Mouse (Mus musculus) CH12.LX (cell line): ENCODE measurements at regions not wholly inside any gene's neighbourhood (a gene's known extent, or its start where the extent isn't known, plus 50 kb on each side); places are given as distances from the start of the nearest gene placed in this dataset.

ENCODE experiments used
- DNase-seq: peaks from one replicate; pipeline ENCODE4 v3.0.0-alpha.2; 2013; ENCODE audit errors: extremely low read depth
- H3K27ac ChIP-seq: 2 replicates; pipeline ENCODE4 v1.5.1; 2012; ENCODE audit warnings: low read depth, mild to moderate bottlenecking, control low read depth, moderate library complexity; ENCODE audit not compliant: insufficient read depth
- H3K27me3 ChIP-seq: replicated peaks from 2 replicates; pipeline ENCODE3; 2012; ENCODE audit warnings: inconsistent platforms
- H3K36me3 ChIP-seq, 2 experiments: replicated peaks in 1 of 2; 2 replicates each; pipeline versions ENCODE3 to v1.6.1; 2012; ENCODE audit warnings: inconsistent platforms in 1 of 2, low read length in 1 of 2, mild to moderate bottlenecking in 1 of 2, mixed read lengths in 1 of 2, moderate library complexity in 1 of 2; ENCODE audit not compliant: control insufficient read depth in 1 of 2, insufficient read depth in 1 of 2
- H3K4me1 ChIP-seq, 2 experiments: 2 replicates each; pipeline ENCODE4 v1.6.1; 2012; ENCODE audit warnings: inconsistent platforms in 1 of 2, moderate library complexity in 1 of 2; ENCODE audit not compliant: insufficient read depth in 2 of 2, control insufficient read depth in 1 of 2
- H3K4me2 ChIP-seq: 2 replicates; pipeline ENCODE4 v1.6.1; 2012; ENCODE audit warnings: low read depth, mild to moderate bottlenecking, control low read depth; ENCODE audit not compliant: poor library complexity, insufficient read depth, severe bottlenecking
- H3K4me3 ChIP-seq, 3 experiments: fragments of 150-350 bp in 1 of 3; sonication (generic) in 1 of 3; replicated peaks in 1 of 3; 2 replicates each; pipeline versions ENCODE3 to v1.5.1; 2011 to 2012; ENCODE audit warnings: low read depth in 2 of 3, low read length in 2 of 3, mild to moderate bottlenecking in 2 of 3, moderate library complexity in 2 of 3, control low read depth in 1 of 3, improper control_type of control experiment in 1 of 3, inconsistent platforms in 1 of 3, mixed read lengths in 1 of 3; ENCODE audit not compliant: poor library complexity in 1 of 3
- H3K79me2 ChIP-seq: replicated peaks from 2 replicates; pipeline ENCODE4 v1.6.1; 2012; ENCODE audit warnings: mild to moderate bottlenecking, moderate library complexity; ENCODE audit not compliant: control insufficient read depth, poor library complexity, insufficient read depth, severe bottlenecking; ENCODE audit errors: extremely low read depth
- H3K9ac ChIP-seq: 2 replicates; pipeline ENCODE4 v1.6.1; 2012; ENCODE audit warnings: low read depth, mild to moderate bottlenecking, control low read depth, moderate library complexity; ENCODE audit not compliant: insufficient read depth
- H3K9me3 ChIP-seq: replicated peaks from 2 replicates; pipeline ENCODE3; 2012; ENCODE audit warnings: low read length, inconsistent platforms, mixed read lengths
- CHD1 ChIP-seq: IDR thresholded peaks from 2 replicates; pipeline ENCODE4 v1.6.1; 2012; ENCODE audit warnings: low read depth, low read length, improper control_type of control experiment, inconsistent platforms
- ELF1 ChIP-seq: IDR thresholded peaks from 2 replicates; pipeline ENCODE4 v1.6.1; 2014; ENCODE audit warnings: low read depth, mild to moderate bottlenecking, inconsistent platforms, low read length, improper control_type of control experiment
- GABPA ChIP-seq: IDR thresholded peaks from 2 replicates; pipeline ENCODE4 v1.6.1; 2012; ENCODE audit warnings: low read depth, low read length, improper control_type of control experiment, inconsistent platforms; ENCODE audit not compliant: insufficient replicate concordance
- JUN ChIP-seq: IDR thresholded peaks from 2 replicates; pipeline ENCODE4 v1.6.1; 2011; ENCODE audit warnings: low read depth, mild to moderate bottlenecking, low read length, improper control_type of control experiment, moderate library complexity; ENCODE audit not compliant: insufficient read depth
- JUND ChIP-seq: conservative IDR thresholded peaks from 2 replicates; pipeline ENCODE4 v1.6.1; 2011; ENCODE audit warnings: low read depth, low read length, improper control_type of control experiment
- KAT2A ChIP-seq: IDR thresholded peaks from 2 replicates; pipeline ENCODE4 v1.6.1; 2012; ENCODE audit warnings: low read length, improper control_type of control experiment, inconsistent platforms; ENCODE audit not compliant: insufficient replicate concordance
- NELFE ChIP-seq: IDR thresholded peaks from 2 replicates; pipeline ENCODE4 v1.6.1; 2011; ENCODE audit warnings: low read depth, low read length, improper control_type of control experiment
- NRF1 ChIP-seq: IDR thresholded peaks from 2 replicates; pipeline ENCODE4 v1.6.1; 2014; ENCODE audit warnings: low read depth, mild to moderate bottlenecking, inconsistent platforms, low read length, improper control_type of control experiment, moderate library complexity
- PAX5 ChIP-seq: IDR thresholded peaks from 2 replicates; pipeline ENCODE4 v1.6.1; 2012; ENCODE audit warnings: low read length, inconsistent platforms, mixed read lengths
- POLR2AphosphoS2 ChIP-seq: IDR thresholded peaks from 2 replicates; pipeline ENCODE4 v1.6.1; 2011; ENCODE audit warnings: low read depth, low read length, improper control_type of control experiment
- SIN3A ChIP-seq: IDR thresholded peaks from 2 replicates; pipeline ENCODE4 v1.6.1; 2012; ENCODE audit warnings: low read length, improper control_type of control experiment, inconsistent platforms
- ZC3H11A ChIP-seq: IDR thresholded peaks from 2 replicates; pipeline ENCODE4 v1.6.1; 2012; ENCODE audit warnings: low read depth, mild to moderate bottlenecking, inconsistent platforms, low read length, improper control_type of control experiment
- ZMIZ1 ChIP-seq: IDR thresholded peaks from 2 replicates; pipeline ENCODE4 v1.6.1; 2012; ENCODE audit warnings: low read depth, mild to moderate bottlenecking, inconsistent platforms, low read length, improper control_type of control experiment
- dilution Hi-C: fragments of 300-500 bp; cut with MboI; formaldehyde crosslinking; loops from 2 replicates; pipeline ENCODE4 v1.14.3; 2020; ENCODE audit warnings: low sequenced_read_pairs; ENCODE audit not compliant: extremely low pct_unique_long_range_greater_than_20kb, extremely low pct_ligation_motif_present
- in situ Hi-C: fragments of 300-500 bp; cut with MboI; formaldehyde crosslinking; loops from 3 replicates; pipeline ENCODE4 v1.14.3; 2019; ENCODE audit warnings: low sequenced_read_pairs, low pct_ligation_motif_present, low pct_unique_long_range_greater_than_20kb, mixed read lengths

- Histone ChIP-seq H3K27ac (no peak overlapping the region), H3K36me3 (no peaks in the 10 kb centered on the region), H3K4me2 (no peak overlapping the region), H3K27me3 (peaks cover 64% of the 10 kb centered on the region), H3K4me1 (no peaks in the 10 kb centered on the region), H3K4me3 (no peak overlapping the region), H3K79me2 (no peaks in the 10 kb centered on the region), H3K9me3 (peaks cover 13% of the 10 kb centered on the region), H3K9ac (no peak overlapping the region)
- no peak for TF ChIP-seq NRF1
- TF ChIP-seq GABPA: no peak
- no peak for TF ChIP-seq JUN
- TF ChIP-seq JUND: no peak
- TF ChIP-seq ELF1: no peak
- TF ChIP-seq POLR2AphosphoS2: no peak
- no peak for TF ChIP-seq ZC3H11A
- no peak for TF ChIP-seq ZMIZ1
- dilution Hi-C loops: no loop called here
- DNase-seq: no peak
- in situ Hi-C loops: no loop called here
Observed at GRCm38 (mm10) chr4:135025802-135026201, 94.7 kb upstream of the Runx3 start.

- no peak for DNase-seq
- Histone ChIP-seq H3K4me3 (no peak overlapping the region), H3K4me1 (no peaks in the 10 kb centered on the region), H3K27ac (no peak overlapping the region), H3K79me2 (no peaks in the 10 kb centered on the region), H3K9ac (no peak overlapping the region), H3K36me3 (no peaks in the 10 kb centered on the region), H3K27me3 (peaks cover 64% of the 10 kb centered on the region), H3K4me2 (no peak overlapping the region), H3K9me3 (peaks cover 11% of the 10 kb centered on the region)
- dilution Hi-C loops (no loop called here), in situ Hi-C loops (no loop called here)
- TF ChIP-seq NELFE (no peak), GABPA (no peak), CHD1 (no peak), PAX5 (no peak), KAT2A (no peak), SIN3A (no peak)
Observed at GRCm38 (mm10) chr4:135027136-135027535, 93.3 kb upstream of the Runx3 start.

- H3K4me3 ChIP-seq: no peak overlapping the region
- H3K27me3 ChIP-seq: peaks cover 70% of the 10 kb centered on the region
- in situ Hi-C loops: no loop called here
- no peak overlapping the region for H3K27ac ChIP-seq
- no peaks in the 10 kb centered on the region for H3K79me2 ChIP-seq
- H3K4me1 ChIP-seq: no peaks in the 10 kb centered on the region
- no peak overlapping the region for H3K4me2 ChIP-seq
- no peaks in the 10 kb centered on the region for H3K36me3 ChIP-seq
- no peaks in the 10 kb centered on the region for H3K9me3 ChIP-seq
- TF ChIP-seq ELF1: no peak
- H3K9ac ChIP-seq: no peak overlapping the region
- no peak for DNase-seq
- dilution Hi-C loops: no loop called here
Observed at GRCm38 (mm10) chr4:135029723-135030122, 90.7 kb upstream of the Runx3 start.
